Mouse (Mus musculus) frontal cortex, postnatal 10 days (tissue): ENCODE data around the gene Pdia3.
A peak's percentile ranks its signal among the peaks of the same experiment; 100 is the strongest.
"Not testable (repeated sequence)": the region's sequence is repeated elsewhere in the genome, so short reads cannot be mapped to it uniquely, and the experiment has no call there.

Experiments used
- DNase-seq, 2 experiments: peaks; one replicate each; pipeline ENCODE4 v3.0.0; 2022; ENCODE audit warnings: low spot score in 2 of 2, mixed read lengths in 1 of 2

Pdia3 gene

DNA sequence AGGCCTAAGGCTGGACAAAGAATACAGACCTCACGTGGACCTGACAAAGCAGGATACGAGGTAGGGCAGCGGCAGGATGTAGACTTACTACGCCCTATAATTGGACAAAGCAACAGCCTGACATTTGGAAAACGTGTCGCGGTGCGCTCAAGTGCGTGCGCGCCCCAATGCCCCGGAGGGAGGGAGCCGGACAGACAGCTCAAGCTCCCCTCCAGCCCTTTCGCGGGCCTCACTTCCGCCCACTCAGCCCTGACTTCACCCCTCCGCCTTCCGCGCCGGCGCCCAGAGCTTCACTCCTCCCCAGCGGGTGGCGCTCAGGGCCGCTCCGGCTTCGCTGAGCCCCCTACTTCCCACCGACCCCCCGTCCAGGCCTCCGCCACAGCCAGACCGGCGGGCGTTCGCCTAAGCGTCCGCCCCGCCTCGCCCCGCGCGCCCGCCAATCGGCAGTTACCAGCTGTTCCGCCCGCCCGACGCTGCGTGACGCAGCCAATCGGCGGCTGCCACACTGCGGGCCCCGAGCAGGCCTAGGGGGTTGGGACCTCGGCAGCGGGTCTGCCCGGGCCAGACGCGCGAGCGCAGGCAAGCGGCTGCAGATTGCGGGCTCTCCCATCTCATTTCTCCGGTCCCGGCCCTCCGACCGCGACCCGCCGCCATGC, at the start of gene Pdia3, which contains the start of gene Catsper2:
Gene Pdia3, plus strand, starts transcription at position 389 of the 656 bp plus-strand sequence.
Gene Catsper2, minus strand, starts transcription at position 406 of the 656 bp plus-strand sequence.
- DNase-seq: peak; percentile 94 to 96

DNA sequence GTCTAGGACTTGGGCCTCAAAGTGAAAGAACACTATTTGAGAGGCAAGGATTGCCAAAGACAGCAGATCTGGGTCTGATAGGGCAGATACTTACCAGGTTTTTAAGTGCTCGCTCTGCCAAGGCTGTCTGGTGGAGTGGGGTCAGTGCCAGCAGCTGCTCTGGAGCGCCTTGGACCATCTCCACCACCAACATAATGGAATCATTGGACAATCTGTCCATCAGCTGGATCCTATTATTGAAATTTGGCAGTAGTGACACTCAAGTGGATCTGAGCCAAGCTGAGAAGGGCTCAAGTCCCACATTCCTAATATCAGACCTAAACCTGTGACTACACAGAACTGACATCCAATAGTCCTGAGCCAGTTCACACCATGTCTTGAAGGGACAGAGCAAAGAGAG, 44.7 kb upstream of the Pdia3 start:
- no peak for DNase-seq

- no peak for DNase-seq
Observed at GRCm38 (mm10) chr2:121370921-121371320, 42.7 kb upstream of the Pdia3 start.

DNA sequence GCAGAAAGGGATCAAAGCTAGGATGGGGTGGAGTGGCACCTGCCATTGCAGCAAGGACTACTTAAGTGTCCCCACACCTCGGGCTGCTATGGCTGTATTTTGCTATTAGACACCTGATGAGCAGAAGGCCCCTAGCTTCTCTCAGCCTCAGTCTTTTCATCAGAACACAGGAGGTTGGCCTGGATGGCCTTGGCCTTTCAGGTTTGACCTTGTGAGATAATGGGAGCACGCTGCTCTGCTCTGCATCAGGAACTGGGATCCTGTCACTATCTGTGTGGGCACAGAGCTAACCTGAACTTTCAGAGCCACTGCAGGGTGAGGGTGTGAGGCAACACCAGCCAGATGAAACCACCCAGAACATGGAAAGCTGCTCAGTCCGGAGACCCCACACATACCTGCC, 41.3 kb upstream of the Pdia3 start:
- no peak for DNase-seq

GRCm38 (mm10) chr2:121374766-121375165, 38.8 kb upstream of the Pdia3 start:
- no peak for DNase-seq

DNA sequence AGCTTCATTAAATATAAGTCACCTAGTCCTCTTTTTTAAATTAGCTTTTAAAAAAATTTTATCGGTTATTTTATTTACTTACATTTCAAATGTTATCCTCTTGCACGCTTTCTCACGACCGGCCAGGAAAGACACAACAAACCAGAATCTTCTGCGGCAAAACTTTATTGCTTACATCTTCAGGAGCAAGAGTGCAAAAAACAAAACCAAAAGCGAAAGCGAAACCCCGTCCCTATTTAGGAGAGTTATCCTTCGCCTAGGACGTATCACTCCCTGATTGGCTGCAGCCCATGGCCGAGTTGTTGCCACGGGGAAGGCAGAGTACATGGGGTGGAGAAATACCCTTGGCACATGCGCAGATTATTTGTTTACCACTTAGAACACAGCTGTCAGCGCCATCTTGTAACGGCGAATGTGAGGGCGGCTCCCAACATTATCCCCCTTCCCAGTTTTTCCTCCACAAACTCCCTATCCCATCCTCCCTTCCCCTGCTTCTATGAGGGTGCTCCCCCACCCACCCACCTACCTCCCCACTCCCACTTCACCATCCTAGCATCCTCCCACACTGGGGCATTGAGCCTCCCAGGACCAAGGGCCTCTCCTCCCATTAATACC, 26.5 kb upstream of the Pdia3 start, which contains the start of gene Strc:
Gene Strc, minus strand, starts transcription at position 208 of the 615 bp plus-strand sequence.
- DNase-seq: not testable (repeated sequence)

- peak; percentile 39 to 75 for DNase-seq
Observed at GRCm38 (mm10) chr2:121396624-121397023, 17.0 kb upstream of the Pdia3 start.

DNA sequence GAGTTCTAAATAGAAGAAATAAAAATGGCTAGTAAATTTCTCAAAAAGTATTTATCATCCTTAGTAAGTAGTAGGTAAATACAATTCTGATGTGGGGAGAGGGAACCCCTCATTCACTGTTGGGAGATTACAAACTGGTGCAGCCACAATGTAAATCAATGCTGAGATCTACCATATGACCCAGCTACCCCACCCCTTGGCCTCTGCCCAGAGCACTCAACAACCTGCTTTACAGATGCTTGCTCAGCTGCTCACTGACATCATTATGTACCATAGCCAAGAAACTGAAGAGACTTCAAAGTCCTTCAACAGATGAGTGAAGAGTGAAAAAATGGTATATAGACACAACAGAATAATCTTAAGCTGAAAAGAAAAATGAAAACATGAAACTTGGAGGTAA, 10.3 kb upstream of the Pdia3 start:
- no peak for DNase-seq

- DNase-seq: no peak
Observed at GRCm38 (mm10) chr2:121408160-121408559, 5.4 kb upstream of the Pdia3 start.

GRCm38 (mm10) chr2:121412843-121413386, 660 bp upstream of the Pdia3 start:
- DNase-seq: peak in 1 of 2 experiments; percentile 12

GRCm38 (mm10) chr2:121414139-121414685, 637 bp downstream of the Pdia3 start:
- peak; percentile 27 to 58 for DNase-seq

DNA sequence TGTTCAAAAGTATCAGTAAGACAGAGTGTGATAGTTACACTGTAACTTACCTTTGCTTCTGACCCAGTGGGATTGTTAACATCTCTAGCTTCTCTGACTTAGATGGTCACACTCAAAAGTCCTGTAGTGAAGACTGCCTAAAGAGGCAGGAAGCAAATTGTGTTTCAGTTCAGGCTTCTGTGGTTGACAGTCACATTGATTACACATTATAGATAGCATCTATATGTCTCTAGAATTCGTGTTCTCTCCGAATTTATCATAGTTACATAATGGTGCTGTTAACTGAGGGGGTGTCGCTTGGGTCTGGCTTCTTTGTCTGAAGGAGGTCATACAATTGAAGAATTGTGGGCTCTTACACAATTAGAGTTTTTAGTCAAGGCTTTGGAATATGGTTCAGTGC, 1.5 kb downstream of the Pdia3 start:
- DNase-seq: no peak

- DNase-seq: no peak
Observed at GRCm38 (mm10) chr2:121415591-121415990, 2.0 kb downstream of the Pdia3 start.

GRCm38 (mm10) chr2:121416356-121416755, 2.8 kb downstream of the Pdia3 start:
- DNase-seq: no peak

- DNase-seq: no peak
Observed at GRCm38 (mm10) chr2:121418476-121418875, 4.9 kb downstream of the Pdia3 start.

GRCm38 (mm10) chr2:121423166-121423565, 9.6 kb downstream of the Pdia3 start:
- no peak for DNase-seq

DNA sequence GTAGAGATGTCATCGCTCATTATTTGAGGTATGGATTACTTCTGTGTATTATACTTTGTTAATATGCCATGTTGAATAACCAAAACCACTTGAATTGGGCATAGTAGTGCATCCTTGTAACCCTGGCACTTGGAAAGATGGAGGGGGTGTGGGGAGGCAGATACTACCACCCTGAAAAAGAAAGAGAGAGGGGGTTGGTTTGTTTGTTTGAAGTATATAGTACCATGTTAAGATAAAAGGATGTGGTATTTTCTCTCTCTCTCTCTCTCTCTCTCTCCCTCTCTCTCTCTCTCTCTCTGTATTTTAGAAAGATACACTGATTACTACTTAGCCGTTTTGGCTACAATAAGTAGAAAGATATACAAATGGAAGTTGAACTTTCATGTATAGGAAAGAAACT, 12.3 kb downstream of the Pdia3 start:
- no peak for DNase-seq

DNA sequence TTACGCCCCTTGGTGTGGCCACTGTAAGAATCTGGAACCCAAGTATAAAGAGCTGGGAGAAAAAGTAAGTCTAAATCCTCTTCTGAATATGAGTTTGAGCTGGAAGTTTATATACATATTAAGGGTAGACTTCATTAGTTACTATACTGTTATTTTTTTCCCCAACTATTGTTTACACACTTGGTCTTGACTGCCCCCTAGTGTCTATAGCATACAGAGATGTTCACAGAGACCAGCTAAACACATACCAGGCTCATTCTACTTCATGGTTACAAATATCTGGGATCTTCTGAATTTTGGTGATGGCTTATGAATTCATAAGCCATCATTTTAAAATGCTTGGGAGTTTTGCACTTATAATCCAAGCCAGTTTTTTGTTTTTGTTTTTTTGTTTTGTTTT, 21.3 kb downstream of the Pdia3 start:
- DNase-seq: no peak

GRCm38 (mm10) chr2:121439746-121440145, 26.2 kb downstream of the Pdia3 start:
- no peak for DNase-seq

GRCm38 (mm10) chr2:121440834-121441605, 27.4 kb downstream of the Pdia3 start:
- no peak for DNase-seq

- DNase-seq: no peak
Observed at GRCm38 (mm10) chr2:121441800-121442199, 28.2 kb downstream of the Pdia3 start.
